Mouse (Mus musculus) hindbrain, embryonic 11.5 days (tissue): ENCODE measurements around the gene Klc4. TPM values are rescaled to one million over a fixed set of nuclear protein-coding genes. Genes with fewer than 3 reads are reported as not detected.

Experiments used
- polyA plus RNA-seq: library from polyadenylated mRNA; unstranded; fragments of >200 nt; fragmentation: Nextera tagmentation; extraction: Ambion mirVana; gene quantifications from 2 replicates; pipeline ENCODE4 v1.2.1, GENCODE M21; 2014

Klc4 gene
- polyA plus RNA-seq, 1 experiment from 2014 or later, result 22.7 TPM

Other genes with a start within 250 kb of the Klc4 start
- 0.74 and 0.86 TPM in 2 replicates for gene Crip3, start 217.1 kb downstream of the Klc4 start, polyA plus RNA-seq
- not detected in 2 replicates for gene Slc22a7, start 207.6 kb downstream of the Klc4 start, polyA plus RNA-seq
- gene Ttbk1, start 158.3 kb downstream of the Klc4 start, polyA plus RNA-seq, result 2.3 and 2.4 TPM in 2 replicates
- gene Dnph1, start 149.3 kb downstream of the Klc4 start, polyA plus RNA-seq, result 59.7 and 64.7 TPM in 2 replicates
- 4.7 and 4.8 TPM in 2 replicates for gene Cul9, start 99.6 kb downstream of the Klc4 start, polyA plus RNA-seq
- 5.1 and 8.2 TPM in 2 replicates for gene Srf, start 89.8 kb downstream of the Klc4 start, polyA plus RNA-seq
- 16.0 and 21.5 TPM in 2 replicates for gene Ptk7, start 16.5 kb downstream of the Klc4 start, polyA plus RNA-seq
- gene Mrpl2, start 207 bp upstream of the Klc4 start, polyA plus RNA-seq, result 94.8 and 95.2 TPM in 2 replicates
- gene Cul7, start 4.3 kb upstream of the Klc4 start, polyA plus RNA-seq, result 25.9 and 30.5 TPM in 2 replicates
- gene Rrp36, start 28.3 kb upstream of the Klc4 start, polyA plus RNA-seq, result 57.9 and 58.4 TPM in 2 replicates
- 192 and 201 TPM in 2 replicates for gene Mea1, start 32.8 kb upstream of the Klc4 start, polyA plus RNA-seq
- 101 and 122 TPM in 2 replicates for gene Klhdc3, start 34.9 kb upstream of the Klc4 start, polyA plus RNA-seq
- gene Ppp2r5d, start 59.1 kb upstream of the Klc4 start, polyA plus RNA-seq, result 89.4 and 103 TPM in 2 replicates
- 12.5 and 14.6 TPM in 2 replicates for gene Pex6, start 65.4 kb upstream of the Klc4 start, polyA plus RNA-seq
- 0.40 and 0.48 TPM in 2 replicates for gene Gnmt, start 83.1 kb upstream of the Klc4 start, polyA plus RNA-seq
- 53.4 and 53.9 TPM in 2 replicates for gene Cnpy3, start 106.2 kb upstream of the Klc4 start, polyA plus RNA-seq
- 0.34 and 0.53 TPM in 2 replicates for gene Ptcra, start 117.7 kb upstream of the Klc4 start, polyA plus RNA-seq
- gene 2310039H08Rik, start 126.6 kb upstream of the Klc4 start, polyA plus RNA-seq, result 48.4 and 49.2 TPM in 2 replicates
- gene Rpl7l1, start 136.7 kb upstream of the Klc4 start, polyA plus RNA-seq, result 149 and 155 TPM in 2 replicates
- gene Bicral, start 212.5 kb upstream of the Klc4 start, polyA plus RNA-seq, result 5.5 and 7.1 TPM in 2 replicates
- 74.1 and 84.3 TPM in 2 replicates for gene Tbcc, start 244.7 kb upstream of the Klc4 start, polyA plus RNA-seq